Mouse (Mus musculus) cortical plate, adult 2 months (tissue): ENCODE results near the gene Medag.

Experiments
- CTCF ChIP-seq: fragments of 200-500 bp; IDR thresholded peaks from 2 replicates; pipeline ENCODE4 v1.5.1; 2011; ENCODE audit warnings: mild to moderate bottlenecking, control low read depth, low read length; ENCODE audit not compliant: insufficient read depth; ENCODE audit errors: extremely low read depth
- POLR2A ChIP-seq: fragments of 200-500 bp; IDR thresholded peaks from 2 replicates; pipeline ENCODE4 v1.6.1; 2011; ENCODE audit warnings: mild to moderate bottlenecking, low read length, control low read depth; ENCODE audit not compliant: insufficient read depth; ENCODE audit errors: extremely low read depth

DNA sequence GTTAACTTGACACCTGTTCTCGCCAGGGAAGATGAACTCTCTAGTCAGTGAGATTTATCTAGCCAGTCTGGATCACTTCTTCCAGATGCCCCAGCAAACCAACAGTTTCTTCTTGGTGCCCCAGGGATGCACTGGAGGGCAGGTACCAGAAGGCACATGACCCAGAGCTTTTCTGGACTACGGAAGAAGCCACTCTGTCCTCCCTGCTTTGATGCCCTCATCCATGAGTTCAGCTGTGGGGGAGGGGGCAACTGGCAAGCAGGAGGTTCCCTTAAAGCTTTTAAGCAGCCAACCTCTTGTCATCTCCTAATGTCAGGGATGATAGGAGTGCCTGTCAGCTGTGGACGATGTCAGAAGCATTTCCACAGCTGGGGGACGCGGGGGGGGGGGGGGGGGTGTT, 53.8 kb downstream of the Medag start:
- no peak for TF ChIP-seq CTCF
- no peak for TF ChIP-seq POLR2A
